Comparison of ENCODE assay signal across 11 mouse cellular contexts in genomic region chr9:118589249-118589648, GRCm38 (mm10). TPM values are rescaled to one million over a fixed set of nuclear protein-coding genes. Genes with fewer than 3 reads are reported as not detected.
A peak's percentile ranks its signal among the peaks of the same experiment; 100 is the strongest.
DNase-seq lines count a peak whose midpoint lies in the region; ATAC-seq and TF ChIP-seq lines count a peak whose summit lies in the region.
"Had no signal": no experiment of that assay in that cellular context is flagged by ENCODE, and none has a peak within 500 bp of the region (broad histone marks: within the 10 kb centered on the region; RNA-seq: fewer than 3 reads in every experiment).

No protein-coding gene starts in this region.

- no peak overlapping the region for H3K4me2 ChIP-seq in heart, embryonic 13.5 days
- H3K4me2 ChIP-seq: limb, embryonic 15.5 days; neural tube, embryonic 12.5 days had no signal

- TF ChIP-seq CTCF in bone marrow macrophage, adult 2 months (IDR thresholded peaks at IDR 0.05; ENCODE audit: low read depth, low read length): peak; percentile 10; the same call in 1 of the 2 replicates

- no peaks in the 10 kb centered on the region for H3K9me3 ChIP-seq in heart, embryonic 13.5 days
- H3K9me3 ChIP-seq: limb, embryonic 15.5 days; neural tube, embryonic 12.5 days had no signal

- peaks cover 61% of the 10 kb centered on the region for H3K4me1 ChIP-seq in heart, embryonic 13.5 days
- H3K4me1 ChIP-seq in bone marrow macrophage, adult 2 months (ENCODE audit: control insufficient read depth, insufficient read depth, low read length): peaks cover 6% of the 10 kb centered on the region; the same call in 1 of the 2 replicates

- ATAC-seq in heart, embryonic 13.5 days (ENCODE audit: extremely low read depth, insufficient number of reproducible peaks, low FRiP score, low TSS enrichment): no peak

- no peak for TF ChIP-seq POLR2A in bone marrow macrophage, adult 2 months (IDR thresholded peaks at IDR 0.05; ENCODE audit: borderline replicate concordance, low read depth, low read length)

- H3K9ac ChIP-seq in heart, embryonic 13.5 days: peak overlapping the region; percentile 57; the same call in 1 of the 2 replicates
- H3K9ac ChIP-seq: limb, embryonic 15.5 days; neural tube, embryonic 12.5 days had no signal

- H3K27ac ChIP-seq in heart, embryonic 13.5 days (replicated peaks): peak overlapping the region; percentile 79
- no peak overlapping the region for H3K27ac ChIP-seq in bone marrow macrophage, adult 2 months (ENCODE audit: insufficient read depth, low read depth, low read length)
- H3K27ac ChIP-seq: limb, embryonic 15.5 days; neural tube, embryonic 12.5 days had no signal

- 18% methylated on average over 3 of the region's 3 CpGs for WGBS in heart, embryonic 13.5 days

- H3K4me3 ChIP-seq in heart, embryonic 13.5 days: no peak overlapping the region
- H3K4me3 ChIP-seq in bone marrow macrophage, adult 2 months (ENCODE audit: insufficient read depth, low read length): no peak overlapping the region
- H3K4me3 ChIP-seq: limb, embryonic 15.5 days; neural tube, embryonic 12.5 days had no signal

- H3K27me3 ChIP-seq in heart, embryonic 13.5 days (replicated peaks): no peaks in the 10 kb centered on the region
- H3K27me3 ChIP-seq: limb, embryonic 15.5 days; neural tube, embryonic 12.5 days had no signal

- DNase-seq in heart, adult 11 months: no peak
- peak; percentile 36 for DNase-seq in lung, postnatal 10 days
- DNase-seq in lung, adult 18-20 months: no peak
- peak; percentile 35 for DNase-seq in retina, postnatal 7 days (ENCODE audit: low read depth, low spot score)
- no peak for DNase-seq in frontal cortex, postnatal 10 days (ENCODE audit: low spot score in 2 of 2)
- no peak for DNase-seq in urinary bladder, postnatal 25 days (ENCODE audit: low spot score)
- DNase-seq: thymus, postnatal 14 days had no signal

- H3K36me3 ChIP-seq in heart, embryonic 13.5 days: peaks cover 12% of the 10 kb centered on the region; the same call in 1 of the 2 replicates
- H3K36me3 ChIP-seq: neural tube, embryonic 12.5 days had no signal

RNA-seq across cellular contexts. Expression of gene Itga9, which starts 17.2 kb away (rescaled TPM):
- 6.5 and 8.4 TPM in 2 replicates for polyA plus RNA-seq in heart, embryonic 13.5 days (2015; fragmentation: Nextera tagmentation; extraction: Ambion mirVana)
- polyA plus RNA-seq in bone marrow macrophage, adult 2 months (2012; ENCODE audit: insufficient read depth, insufficient read length, missing spikeins): 4.2 and 5.3 TPM in 2 replicates

Comparison
In these comparisons a context has a peak if more than half of its experiments do, and no peak if none do; other contexts are left out.
1. DNase-seq: peak in lung, postnatal 10 days (single experiment) and retina, postnatal 7 days (single experiment); none in heart, adult 11 months (single experiment), lung, adult 18-20 months (0 of 2), frontal cortex, postnatal 10 days (0 of 2) and urinary bladder, postnatal 25 days (single experiment).